Mouse (Mus musculus): ENCODE data around the gene 4921524J17Rik.

GRCm38 (mm10) chr8:85479710-85480109 is 47.1 kb upstream of the 4921524J17Rik start:
- TF ChIP-seq GATA1 (IDR thresholded peaks at IDR 0.05; ENCODE audit: low read length) = no peak
- no peak for TF ChIP-seq TAL1 (IDR thresholded peaks at IDR 0.05; ENCODE audit: low read length)
